Mouse (Mus musculus) MEL (cell line): ENCODE measurements around the gene Ppfia1. TPM values are rescaled to one million over a fixed set of nuclear protein-coding genes. Genes with fewer than 3 reads are reported as not detected.

ENCODE experiments used
- DNase-seq: peaks from one replicate; pipeline ENCODE4 v3.0.0; 2011; ENCODE audit warnings: low read depth, low spot score
- H3K27ac ChIP-seq: 2 replicates; pipeline ENCODE4 v1.5.1; 2012; ENCODE audit warnings: low read depth, mild to moderate bottlenecking, control low read depth, low read length, moderate library complexity; ENCODE audit not compliant: control insufficient read depth
- H3K27me3 ChIP-seq, 2 experiments: fragments of 150-350 bp in 1 of 2; sonication (generic) in 1 of 2; 2 replicates each; pipeline ENCODE4 v1.6.1; 2012; ENCODE audit warnings: low read length in 2 of 2, mild to moderate bottlenecking in 2 of 2, improper control_type of control experiment in 1 of 2, moderate library complexity in 1 of 2; ENCODE audit not compliant: insufficient read depth in 2 of 2, control insufficient read depth in 1 of 2
- H3K36me3 ChIP-seq, 2 experiments: 2 replicates each; pipeline ENCODE4 v1.6.1; 2012 to 2014; ENCODE audit warnings: low read length in 2 of 2, improper control_type of control experiment in 1 of 2, inconsistent platforms in 1 of 2, mild to moderate bottlenecking in 1 of 2; ENCODE audit not compliant: insufficient read depth in 2 of 2, control insufficient read depth in 1 of 2
- H3K4me1 ChIP-seq, 2 experiments: fragments of 150-350 bp in 1 of 2; sonication (generic) in 1 of 2; 2 replicates each; pipeline ENCODE4 v1.6.1; 2012; ENCODE audit warnings: low read length in 2 of 2, improper control_type of control experiment in 1 of 2, mild to moderate bottlenecking in 1 of 2; ENCODE audit not compliant: insufficient read depth in 2 of 2, control insufficient read depth in 1 of 2
- H3K4me3 ChIP-seq, 2 experiments: fragments of 150-350 bp in 1 of 2; sonication (generic) in 1 of 2; 2 replicates each; pipeline ENCODE4 v1.5.1; 2012; ENCODE audit warnings: low read depth in 2 of 2, low read length in 2 of 2, mild to moderate bottlenecking in 2 of 2, moderate library complexity in 2 of 2, control low read depth in 1 of 2, improper control_type of control experiment in 1 of 2; ENCODE audit not compliant: control insufficient read depth in 1 of 2, insufficient read depth in 1 of 2
- H3K79me2 ChIP-seq: 2 replicates; pipeline ENCODE4 v1.6.1; 2012; ENCODE audit warnings: mild to moderate bottlenecking, low read length, moderate library complexity; ENCODE audit not compliant: control insufficient read depth, poor library complexity, insufficient read depth
- H3K9ac ChIP-seq: 2 replicates; pipeline ENCODE4 v1.6.1; 2012; ENCODE audit warnings: low read depth, mild to moderate bottlenecking, control low read depth, low read length, moderate library complexity; ENCODE audit not compliant: control insufficient read depth, poor library complexity, severe bottlenecking
- H3K9me3 ChIP-seq: fragments of 150-350 bp; sonication (generic); replicated peaks from 2 replicates; pipeline ENCODE4 v1.6.1; 2012; ENCODE audit warnings: mild to moderate bottlenecking, low read length, improper control_type of control experiment, moderate library complexity; ENCODE audit not compliant: insufficient read depth
- CHD1 ChIP-seq: IDR thresholded peaks from 2 replicates; pipeline ENCODE4 v1.6.1; 2012; ENCODE audit warnings: low read depth, mild to moderate bottlenecking, inconsistent platforms, low read length, improper control_type of control experiment
- CHD2 ChIP-seq: IDR thresholded peaks from 2 replicates; pipeline ENCODE4 v1.6.1; 2011; ENCODE audit warnings: low read length, improper control_type of control experiment
- CTCF ChIP-seq, 3 experiments: IDR thresholded peaks in 2 of 3; conservative IDR thresholded peaks in 1 of 3; 2 replicates each; pipeline ENCODE4 v1.5.1; 2011 to 2012; ENCODE audit warnings: low read length in 3 of 3, low read depth in 2 of 3, mild to moderate bottlenecking in 2 of 3, improper control_type of control experiment in 1 of 3, inconsistent platforms in 1 of 3, mixed read lengths in 1 of 3, moderate library complexity in 1 of 3; ENCODE audit not compliant: control insufficient read depth in 1 of 3, insufficient read depth in 1 of 3, poor library complexity in 1 of 3, severe bottlenecking in 1 of 3
- ELF1 ChIP-seq: IDR thresholded peaks from 2 replicates; pipeline ENCODE4 v1.6.1; 2014; ENCODE audit warnings: low read depth, mild to moderate bottlenecking, inconsistent platforms, low read length, improper control_type of control experiment, moderate library complexity
- EP300 ChIP-seq, 2 experiments: IDR thresholded peaks; 2 replicates each; pipeline ENCODE4 v1.6.1; 2011; ENCODE audit warnings: improper control_type of control experiment in 2 of 2, low read length in 2 of 2, low read depth in 1 of 2, mild to moderate bottlenecking in 1 of 2
- GABPA ChIP-seq: IDR thresholded peaks from 2 replicates; pipeline ENCODE4 v1.6.1; 2012; ENCODE audit warnings: low read depth, mild to moderate bottlenecking, inconsistent platforms, low read length, improper control_type of control experiment, moderate library complexity
- GATA1 ChIP-seq: IDR thresholded peaks from 2 replicates; pipeline ENCODE4 v1.6.1; 2011; ENCODE audit warnings: low read depth, low read length, improper control_type of control experiment
- HCFC1 ChIP-seq: IDR thresholded peaks from 2 replicates; pipeline ENCODE4 v1.6.1; 2012; ENCODE audit warnings: low read depth, mild to moderate bottlenecking, inconsistent platforms, low read length, improper control_type of control experiment, moderate library complexity
- JUND ChIP-seq: IDR thresholded peaks from 2 replicates; pipeline ENCODE4 v1.6.1; 2011; ENCODE audit warnings: low read depth, mild to moderate bottlenecking, improper control_type of control experiment, low read length
- KAT2A ChIP-seq: conservative IDR thresholded peaks from 2 replicates; pipeline ENCODE4 v1.6.1; 2012; ENCODE audit warnings: low read depth, low read length, improper control_type of control experiment, inconsistent platforms
- MAFK ChIP-seq: IDR thresholded peaks from 2 replicates; pipeline ENCODE4 v1.6.1; 2011; ENCODE audit warnings: low read depth, mild to moderate bottlenecking, low read length, improper control_type of control experiment, borderline replicate concordance
- MAX ChIP-seq: IDR thresholded peaks from 2 replicates; pipeline ENCODE4 v1.6.1; 2011; ENCODE audit warnings: low read length, improper control_type of control experiment
- MEF2A ChIP-seq: IDR thresholded peaks from 2 replicates; pipeline ENCODE4 v1.6.1; 2014; ENCODE audit warnings: low read depth, mild to moderate bottlenecking, inconsistent platforms, low read length, improper control_type of control experiment; ENCODE audit not compliant: poor library complexity, insufficient replicate concordance, severe bottlenecking; ENCODE audit errors: extremely low read depth
- MXI1 ChIP-seq: IDR thresholded peaks from 2 replicates; pipeline ENCODE4 v1.6.1; 2011; ENCODE audit warnings: mild to moderate bottlenecking, low read depth, low read length, improper control_type of control experiment
- MYC ChIP-seq: IDR thresholded peaks from 2 replicates; pipeline ENCODE4 v1.6.1; 2011; ENCODE audit warnings: low read depth, mild to moderate bottlenecking, low read length, improper control_type of control experiment, moderate library complexity
- NELFE ChIP-seq: IDR thresholded peaks from 2 replicates; pipeline ENCODE4 v1.6.1; 2011; ENCODE audit warnings: low read depth, low read length, improper control_type of control experiment
- NRF1 ChIP-seq: IDR thresholded peaks from 2 replicates; pipeline ENCODE4 v1.6.1; 2014; ENCODE audit warnings: low read depth, mild to moderate bottlenecking, inconsistent platforms, low read length, improper control_type of control experiment, moderate library complexity; ENCODE audit not compliant: poor library complexity, insufficient read depth, severe bottlenecking
- POLR2A ChIP-seq, 2 experiments: IDR thresholded peaks; 2 replicates each; pipeline ENCODE4 v1.6.1; 2011 to 2012; ENCODE audit warnings: low read length in 2 of 2, mild to moderate bottlenecking in 2 of 2, control low read depth in 1 of 2, improper control_type of control experiment in 1 of 2, low read depth in 1 of 2, moderate library complexity in 1 of 2; ENCODE audit not compliant: control insufficient read depth in 1 of 2, insufficient read depth in 1 of 2, poor library complexity in 1 of 2
- POLR2AphosphoS5 ChIP-seq: IDR thresholded peaks from 2 replicates; pipeline ENCODE4 v1.6.1; 2012; ENCODE audit warnings: low read depth, borderline replicate concordance, mild to moderate bottlenecking, inconsistent platforms, low read length, moderate library complexity, mixed read lengths
- RCOR1 ChIP-seq: IDR thresholded peaks from 2 replicates; pipeline ENCODE4 v1.6.1; 2012; ENCODE audit warnings: low read depth, mild to moderate bottlenecking, inconsistent platforms, low read length, improper control_type of control experiment
- SIN3A ChIP-seq: IDR thresholded peaks from 2 replicates; pipeline ENCODE4 v1.6.1; 2012; ENCODE audit warnings: low read length, improper control_type of control experiment, inconsistent platforms
- SMC3 ChIP-seq: IDR thresholded peaks from 2 replicates; pipeline ENCODE4 v1.6.1; 2011; ENCODE audit warnings: low read depth, low read length, improper control_type of control experiment
- TAL1 ChIP-seq: IDR thresholded peaks from 2 replicates; pipeline ENCODE4 v1.6.1; 2012; ENCODE audit warnings: mild to moderate bottlenecking, inconsistent platforms, low read length, moderate library complexity, mixed read lengths
- TBP ChIP-seq: IDR thresholded peaks from 2 replicates; pipeline ENCODE4 v1.8.0; 2011; ENCODE audit warnings: low read depth, low read length, improper control_type of control experiment
- UBTF ChIP-seq: IDR thresholded peaks from 2 replicates; pipeline ENCODE4 v1.6.1; 2012; ENCODE audit warnings: low read depth, mild to moderate bottlenecking, inconsistent platforms, low read length, improper control_type of control experiment, moderate library complexity, borderline replicate concordance; ENCODE audit not compliant: insufficient read depth
- USF1 ChIP-seq: IDR thresholded peaks from 2 replicates; pipeline ENCODE4 v1.6.1; 2014; ENCODE audit warnings: low read depth, mild to moderate bottlenecking, inconsistent platforms, low read length, improper control_type of control experiment, moderate library complexity
- USF2 ChIP-seq, 2 experiments: IDR thresholded peaks; 2 replicates each; pipeline ENCODE4 v1.6.1; 2011 to 2012; ENCODE audit warnings: improper control_type of control experiment in 2 of 2, low read length in 2 of 2, borderline replicate concordance in 1 of 2, inconsistent platforms in 1 of 2, low read depth in 1 of 2, mild to moderate bottlenecking in 1 of 2; ENCODE audit not compliant: insufficient read depth in 1 of 2
- ZC3H11A ChIP-seq: IDR thresholded peaks from 2 replicates; pipeline ENCODE4 v1.6.1; 2012; ENCODE audit warnings: low read depth, mild to moderate bottlenecking, inconsistent platforms, low read length, improper control_type of control experiment
- ZKSCAN1 ChIP-seq: IDR thresholded peaks from 2 replicates; pipeline ENCODE4 v1.6.1; 2012; ENCODE audit warnings: low read depth, mild to moderate bottlenecking, inconsistent platforms, low read length, improper control_type of control experiment, moderate library complexity
- ZNF384 ChIP-seq: IDR thresholded peaks from 2 replicates; pipeline ENCODE4 v1.6.1; 2012; ENCODE audit warnings: low read depth, mild to moderate bottlenecking, inconsistent platforms, low read length, improper control_type of control experiment
- polyA plus RNA-seq, 2 experiments: library from polyadenylated mRNA; stranded (reverse) in 1 of 2; unstranded in 1 of 2; fragments of >175 nt in 1 of 2; fragments of >200 nt in 1 of 2; gene quantifications; 2 replicates each; pipeline versions ENCODE4 v1.2.1 to v1.2.4; 2012; ENCODE audit warnings: low replicate concordance in 2 of 2, low read depth in 1 of 2; ENCODE audit not compliant: insufficient read length in 2 of 2, insufficient read depth in 1 of 2, missing spikeins in 1 of 2
- total RNA-seq: library from RNA; depleted of rRNA; stranded (reverse); fragments of 300-350 nt; gene quantifications from 2 replicates; pipeline ENCODE4 v1.2.3, GENCODE M21; 2012

Ppfia1 gene
- total and polyA plus RNA-seq, 3 experiments: 38.5 to 53.1 TPM; not detected in 1

GRCm38 (mm10) chr7:144438811-144439210, 114.7 kb downstream of the Ppfia1 start:
- DNase-seq: no peak
- no peak overlapping the region for H3K27ac ChIP-seq
- H3K4me1 ChIP-seq: no peaks in the 10 kb centered on the region
- H3K9me3 ChIP-seq: no peaks in the 10 kb centered on the region
- no peaks in the 10 kb centered on the region for H3K79me2 ChIP-seq
- H3K4me3 ChIP-seq: no peak overlapping the region
- TF ChIP-seq CHD2 (no peak), SMC3 (no peak), ZNF384 (no peak), ZKSCAN1 (no peak), HCFC1 (no peak), CHD1 (no peak), SIN3A (no peak), MAX (no peak), GABPA (no peak), USF2 (IDR thresholded peaks at IDR 0.05; ENCODE audit: borderline replicate concordance in 1 of 2, insufficient read depth in 1 of 2, low read depth in 1 of 2, low read length in 2 of 2) (no peak), USF1 (no peak), ZC3H11A (no peak), TAL1 (no peak), GATA1 (no peak), EP300 (IDR thresholded peaks at IDR 0.05; ENCODE audit: low read depth in 1 of 2, low read length in 2 of 2) (no peak), POLR2A (IDR thresholded peaks at IDR 0.05; ENCODE audit: control insufficient read depth in 1 of 2, insufficient read depth in 1 of 2, low read depth in 1 of 2, low read length in 2 of 2, poor library complexity in 1 of 2) (no peak), NRF1 (no peak)
- TF ChIP-seq, all 39 proteins: peak for 0
- H3K9ac ChIP-seq: no peak overlapping the region
- H3K36me3 ChIP-seq: no peaks in the 10 kb centered on the region; a peak in 1 of 4 replicates
- H3K27me3 ChIP-seq: no peaks in the 10 kb centered on the region

- Histone ChIP-seq H3K9ac (no peak overlapping the region), H3K79me2 (no peaks in the 10 kb centered on the region), H3K4me3 (no peak overlapping the region), H3K4me1 (no peaks in the 10 kb centered on the region), H3K36me3 (no peaks in the 10 kb centered on the region; a peak in 1 of 4 replicates), H3K27ac (no peak overlapping the region), H3K9me3 (no peaks in the 10 kb centered on the region), H3K27me3 (no peaks in the 10 kb centered on the region)
- no peak for DNase-seq
- TF ChIP-seq ELF1 (no peak), KAT2A (no peak), TAL1 (no peak), MEF2A (no peak), GABPA (no peak), MYC (no peak), NELFE (no peak), TBP (no peak), EP300 (IDR thresholded peaks at IDR 0.05; ENCODE audit: low read depth in 1 of 2, low read length in 2 of 2) (no peak), MXI1 (no peak), CHD1 (no peak), JUND (no peak), POLR2AphosphoS5 (no peak), GATA1 (no peak), UBTF (no peak), MAFK (no peak), MAX (no peak), CTCF (IDR thresholded peaks at IDR 0.05 in 2 of 3, conservative IDR thresholded peaks at IDR 0.05 in 1 of 3; ENCODE audit: control insufficient read depth in 1 of 3, insufficient read depth in 1 of 3, low read depth in 2 of 3, low read length in 3 of 3, poor library complexity in 1 of 3, severe bottlenecking in 1 of 3) (no peak), RCOR1 (no peak), ZKSCAN1 (no peak)
Observed at GRCm38 (mm10) chr7:144432920-144433319, 120.6 kb downstream of the Ppfia1 start.
